Mouse (Mus musculus) layer of hippocampus, postnatal 14 days (tissue): Measurements from ENCODE around the gene Ccnt1. TPM values are rescaled to one million over a fixed set of nuclear protein-coding genes. Genes with fewer than 3 reads are reported as not detected.
"Not testable (repeated sequence)": the region's sequence is repeated elsewhere in the genome, so short reads cannot be mapped to it uniquely, and the experiment has no call there.

Experiments
- DNase-seq, 2 experiments: peaks; one replicate each; pipeline ENCODE4 v3.0.0; 2021 to 2022; ENCODE audit warnings: low spot score in 2 of 2, mixed read lengths in 1 of 2
- total RNA-seq, 2 experiments: library from RNA; stranded (reverse); gene quantifications; 2 replicates each; pipeline ENCODE4 v1.2.3; 2021

The Ccnt1 gene
- total RNA-seq, 2 experiments from 2014 or later, result 43.9 to 44.7 TPM

DNA sequence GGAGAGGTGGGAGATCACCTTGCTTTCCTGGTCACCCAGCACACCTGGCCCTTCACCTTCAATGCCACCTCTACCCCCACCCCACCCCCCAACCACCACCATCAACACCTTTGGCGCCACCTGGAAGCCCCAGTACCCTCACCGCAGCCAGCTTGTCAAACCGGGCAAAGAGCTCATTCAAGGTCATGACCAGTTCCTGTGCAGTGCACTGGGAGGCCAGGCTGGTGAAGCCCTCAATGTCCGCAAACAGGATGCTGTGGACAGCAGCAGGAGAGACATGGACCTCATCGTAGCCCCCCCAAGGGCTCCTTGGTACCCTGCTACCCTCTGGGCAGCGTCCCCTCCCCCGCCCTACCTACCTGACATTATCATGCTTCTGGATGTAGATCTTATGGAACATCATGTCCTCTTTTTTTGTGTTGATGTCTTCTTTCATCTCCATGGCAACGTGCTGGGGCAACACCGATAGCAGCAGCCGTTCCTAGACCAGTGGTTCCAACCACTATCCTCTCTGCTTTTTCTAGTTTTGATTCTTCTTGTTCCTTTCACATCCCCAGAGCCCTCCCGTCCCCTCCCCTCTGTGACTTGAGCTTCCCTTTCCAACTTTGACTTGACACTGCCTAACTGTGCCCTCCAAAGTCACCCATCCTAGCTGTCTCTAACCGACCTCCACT lies 29.4 kb upstream of the Ccnt1 start:
- DNase-seq, result no peak

DNA sequence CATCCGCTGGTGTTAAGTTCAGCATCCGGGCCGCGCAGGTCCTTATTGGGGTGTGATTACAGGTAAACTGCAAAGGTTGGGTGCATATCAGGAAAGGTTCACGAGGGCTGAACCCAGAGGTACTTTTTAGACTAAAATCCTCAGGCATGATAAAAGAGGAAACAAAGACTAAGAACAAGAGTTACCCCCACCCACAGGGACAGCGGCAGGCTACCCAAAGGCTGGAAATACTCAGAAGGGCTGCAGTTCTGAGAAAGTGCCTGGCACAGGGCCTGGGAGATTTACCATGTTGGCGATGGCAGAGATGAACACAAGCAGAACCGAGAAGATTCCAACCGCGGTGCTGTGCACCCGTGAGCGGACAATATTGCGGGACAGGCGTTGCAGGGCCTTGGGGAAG lies 25.9 kb upstream of the Ccnt1 start:
- no peak for DNase-seq

DNA sequence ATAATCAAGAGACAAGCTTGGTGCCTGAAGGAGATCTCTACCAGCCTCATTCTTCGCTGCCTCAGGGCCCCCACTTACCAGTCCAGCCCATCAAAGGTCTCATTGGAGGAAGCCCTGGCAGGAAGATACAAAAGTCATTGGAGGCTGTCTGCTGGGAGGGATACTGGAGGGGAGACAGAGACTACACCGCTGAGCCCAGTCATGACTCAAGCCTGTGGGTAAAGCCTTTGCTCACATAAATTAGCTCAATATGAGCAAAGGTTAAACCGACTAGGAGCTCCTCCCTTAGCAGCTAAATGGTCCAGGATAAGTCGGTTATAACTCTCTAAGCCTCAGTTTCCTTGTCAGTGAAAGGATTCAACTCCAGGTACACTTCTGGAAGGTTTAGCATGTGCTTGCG lies 24.3 kb upstream of the Ccnt1 start:
- DNase-seq, result no peak

DNA sequence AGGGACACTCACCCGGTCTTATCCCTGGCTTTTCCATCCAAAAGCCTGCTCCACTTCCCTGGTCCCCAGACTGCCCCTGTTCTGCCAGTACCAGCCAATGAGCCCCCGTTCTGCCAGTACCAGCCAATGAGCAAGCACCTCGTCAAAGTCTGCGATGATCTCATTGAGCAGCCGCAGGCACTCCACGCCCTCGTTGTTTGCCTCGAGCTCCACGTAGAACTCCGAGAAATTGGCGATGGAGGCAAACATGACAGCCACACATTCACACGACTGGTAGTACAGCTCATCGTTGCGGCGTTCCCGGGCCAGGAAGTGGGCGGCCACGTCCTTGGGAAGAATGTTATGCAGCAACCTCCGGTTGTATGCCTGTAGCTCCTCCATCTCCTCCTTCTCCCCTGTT lies 23.5 kb upstream of the Ccnt1 start:
- no peak for DNase-seq

DNA sequence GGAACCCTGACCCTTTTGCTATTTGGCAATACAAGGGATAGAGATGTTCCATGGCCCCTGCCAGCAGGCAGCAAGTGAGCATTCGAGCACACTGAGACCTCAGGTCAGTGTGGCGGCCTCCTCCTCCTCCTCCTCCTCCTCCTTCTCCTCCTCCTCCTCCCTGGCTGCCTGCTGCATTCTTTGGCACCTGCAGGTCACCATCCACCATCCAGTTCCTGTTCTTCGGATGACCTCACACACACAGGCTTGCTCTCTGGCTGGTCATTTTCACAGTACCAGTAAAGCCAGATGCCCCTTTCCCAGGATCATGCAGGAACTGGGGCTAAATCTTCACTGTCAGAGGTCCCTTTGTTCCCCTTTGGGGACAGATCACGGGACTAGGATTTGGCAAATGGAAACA lies 20.7 kb upstream of the Ccnt1 start:
- no peak for DNase-seq

DNA sequence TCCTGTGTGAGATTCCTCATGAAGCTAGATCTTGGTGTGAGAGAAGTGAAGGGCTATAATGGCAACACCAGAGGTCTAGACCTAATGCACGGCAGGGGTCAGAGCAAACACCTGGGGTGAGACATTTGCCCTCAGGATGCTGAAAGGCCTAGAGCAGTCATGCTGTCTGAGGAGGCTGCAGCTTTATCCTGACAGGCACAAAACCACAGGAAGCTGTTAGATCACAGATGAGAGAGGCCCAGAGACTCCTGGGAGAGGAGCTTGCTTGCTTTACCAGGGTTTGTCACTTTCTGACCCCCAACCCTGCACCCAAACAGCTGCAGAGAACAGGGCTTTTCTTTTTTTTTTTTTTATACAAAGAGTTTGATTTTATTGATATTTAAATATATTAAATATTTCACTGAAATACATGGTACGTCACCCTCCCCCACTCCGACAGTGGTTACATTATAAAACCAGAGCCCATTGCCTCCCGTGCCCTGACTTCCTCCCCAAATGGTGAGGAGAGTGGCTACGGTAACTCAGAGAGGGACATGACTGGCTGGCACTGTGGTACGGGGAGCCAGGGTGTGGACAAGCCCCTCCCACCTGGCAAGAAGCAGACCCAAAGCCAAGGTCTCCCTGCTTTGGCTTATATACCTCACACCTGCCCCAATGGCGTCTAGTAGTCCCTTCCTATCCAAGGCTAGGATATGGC lies 19.1 kb upstream of the Ccnt1 start:
- no peak for DNase-seq

DNA sequence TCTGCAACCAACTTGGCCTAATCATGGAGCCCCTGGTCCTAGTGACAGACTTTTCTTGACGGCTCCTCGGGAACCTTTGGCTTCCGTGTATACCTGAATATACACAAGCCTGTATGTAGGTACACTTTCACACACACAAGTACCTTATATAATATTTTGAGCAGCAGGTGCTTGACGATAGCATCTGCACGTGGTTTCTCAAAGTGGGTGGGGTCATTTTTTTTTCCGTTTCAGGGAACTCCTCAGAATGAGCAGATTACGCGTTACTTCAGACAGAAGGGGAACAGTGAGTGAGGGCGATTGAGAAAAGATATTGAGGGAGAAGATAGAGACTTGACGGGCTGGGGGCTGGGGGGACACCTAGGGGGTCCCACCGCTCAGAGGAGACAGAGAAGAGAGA lies 17.0 kb upstream of the Ccnt1 start:
- DNase-seq, result no peak

DNA sequence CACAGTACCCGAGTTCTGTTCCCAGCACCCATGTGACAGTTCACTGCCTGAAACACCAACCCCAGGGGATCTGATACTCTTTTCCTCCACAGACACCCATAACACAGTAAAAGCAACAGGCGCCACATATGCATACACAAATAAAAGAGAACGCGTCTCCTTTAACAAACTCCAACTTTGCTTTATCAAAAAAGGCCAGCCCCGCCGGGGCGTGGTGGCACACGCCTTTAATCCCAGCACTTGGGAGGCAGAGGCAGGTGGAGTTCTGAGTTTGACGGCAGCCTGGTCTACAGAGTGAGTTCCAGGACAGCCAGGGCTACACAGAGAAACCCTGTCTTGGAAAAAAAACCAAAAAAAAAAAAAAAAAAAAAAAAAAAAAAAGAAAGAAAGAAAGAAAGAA lies 15.4 kb upstream of the Ccnt1 start:
- DNase-seq, result not testable (repeated sequence)

DNA sequence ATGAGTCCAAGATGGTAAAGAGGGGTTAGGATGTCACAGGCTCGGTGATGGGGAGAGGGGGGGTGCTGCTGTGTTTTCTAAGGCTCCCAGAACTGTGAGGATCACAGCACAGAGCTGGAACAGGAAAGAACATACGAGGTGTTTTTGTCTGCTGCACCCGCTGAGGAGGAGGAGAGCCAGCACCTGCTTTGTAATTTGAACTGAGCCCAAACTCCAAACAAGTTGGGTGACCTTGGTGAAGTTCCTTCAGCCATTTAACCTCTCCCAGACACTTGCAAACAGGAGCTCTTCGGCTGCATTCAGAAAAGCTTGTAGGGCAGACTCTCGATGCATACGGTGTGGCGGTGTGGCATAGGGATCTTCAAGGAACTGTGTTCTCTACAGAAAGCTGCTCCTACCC lies 14.7 kb upstream of the Ccnt1 start:
- DNase-seq, result no peak

DNA sequence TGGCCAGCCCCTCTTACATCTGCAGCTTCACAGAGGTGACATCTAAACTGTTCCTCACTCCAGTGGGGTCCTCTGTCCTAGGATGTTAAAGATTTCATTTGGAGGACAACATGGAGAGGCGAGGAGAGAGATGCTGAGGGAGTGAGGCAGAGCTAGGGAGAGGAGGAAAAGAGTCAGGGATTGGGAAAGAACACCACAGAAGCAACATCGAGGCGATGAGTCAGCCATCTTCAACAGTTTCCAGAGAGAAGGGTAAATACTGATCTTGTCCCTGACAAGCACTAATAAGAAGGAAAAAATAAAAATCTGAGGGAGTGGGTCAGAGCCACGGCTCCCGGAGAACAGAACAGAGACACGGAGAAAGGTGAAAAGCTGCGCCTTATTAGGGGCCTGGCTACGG lies 12.3 kb upstream of the Ccnt1 start:
- no peak for DNase-seq

DNA sequence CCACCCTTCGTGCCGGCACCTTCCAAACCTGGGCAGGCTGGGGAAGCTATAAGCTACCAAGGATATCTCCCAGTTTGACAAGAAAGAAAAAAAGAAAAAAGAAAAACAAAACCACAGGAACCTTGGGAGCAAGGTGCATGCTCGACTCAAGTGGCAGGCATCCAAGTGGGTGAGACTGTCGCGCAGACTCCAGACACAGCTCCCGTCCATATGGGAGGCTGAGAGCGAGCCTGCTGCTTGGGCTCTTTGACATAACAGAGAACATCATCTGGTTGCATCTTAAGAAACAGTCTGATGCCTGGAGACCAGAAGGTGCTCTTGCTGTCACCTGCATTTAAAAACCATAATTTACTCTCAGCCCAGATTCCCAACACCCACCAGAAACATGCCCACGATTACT lies 11.7 kb upstream of the Ccnt1 start:
- peak; percentile 27 to 37 for DNase-seq

DNA sequence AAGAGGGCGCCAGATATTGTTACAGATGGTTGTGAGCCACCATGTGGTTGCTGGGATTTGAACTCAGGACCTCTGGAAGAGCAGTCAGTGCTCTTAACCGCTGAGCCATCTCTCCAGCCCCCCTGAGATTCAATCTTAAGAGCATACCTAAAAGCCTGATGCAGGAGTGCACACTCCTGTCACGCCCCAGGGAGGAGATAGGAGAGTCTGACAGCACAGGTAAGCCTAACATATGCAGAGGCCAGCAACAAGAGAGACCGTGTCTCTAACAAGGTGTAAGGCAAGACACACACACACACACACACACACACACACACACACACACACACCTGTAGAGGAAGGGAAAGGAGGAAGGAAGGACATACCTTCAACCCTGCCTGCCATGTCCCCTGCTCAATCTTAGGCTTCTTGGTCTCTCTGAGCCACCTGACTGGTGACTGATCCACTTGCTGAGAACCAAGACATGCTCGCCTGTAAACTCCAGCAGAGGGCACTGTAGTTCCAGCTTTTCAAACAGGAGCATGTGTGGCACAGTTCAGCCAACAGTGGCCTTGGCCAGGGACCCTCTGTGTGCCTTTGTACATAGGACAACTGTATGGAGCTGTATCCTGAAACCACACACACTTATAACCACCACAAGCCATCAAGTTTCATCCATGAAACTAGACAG lies 9.2 kb upstream of the Ccnt1 start:
- DNase-seq, result peak; percentile 81 to 87

DNA sequence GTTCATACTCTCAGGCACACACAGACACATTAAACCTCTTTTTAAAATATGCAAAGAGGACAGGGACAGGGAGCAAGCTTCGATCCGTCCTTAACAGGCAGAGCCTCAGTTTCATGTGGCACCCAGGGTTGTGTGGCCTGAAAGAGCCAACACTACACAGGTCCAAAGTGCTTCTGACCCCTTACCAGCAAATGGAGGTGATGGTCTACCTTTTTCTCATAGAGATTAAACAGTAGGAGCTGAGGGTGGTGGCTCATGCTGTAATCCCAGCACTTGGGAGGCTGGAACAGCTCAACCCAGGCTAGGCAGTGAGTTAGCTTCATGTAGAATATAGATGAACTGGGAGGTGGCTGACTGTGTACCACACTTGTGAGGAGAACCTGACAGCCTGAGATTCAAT lies 8.6 kb upstream of the Ccnt1 start:
- no peak for DNase-seq

DNA sequence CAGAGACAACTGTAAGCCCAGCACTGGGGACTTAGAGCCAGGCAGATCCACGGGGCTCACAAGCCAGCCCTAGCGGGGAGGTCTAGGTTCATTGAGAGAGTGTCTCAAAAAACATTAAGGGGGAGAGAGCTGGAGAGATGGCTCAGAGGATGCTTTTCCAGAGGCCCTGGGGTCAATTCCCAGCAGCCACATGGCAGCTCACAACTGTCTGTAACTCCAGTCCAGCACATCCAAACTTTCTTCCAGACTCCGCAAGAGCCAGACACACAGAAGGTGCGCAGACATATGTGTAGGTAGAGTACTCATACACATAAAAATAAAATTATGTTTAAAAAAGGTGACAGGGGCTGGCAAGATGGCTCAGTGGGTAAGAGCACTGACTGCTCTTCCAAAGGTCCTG lies 2.6 kb upstream of the Ccnt1 start:
- DNase-seq, result no peak

DNA sequence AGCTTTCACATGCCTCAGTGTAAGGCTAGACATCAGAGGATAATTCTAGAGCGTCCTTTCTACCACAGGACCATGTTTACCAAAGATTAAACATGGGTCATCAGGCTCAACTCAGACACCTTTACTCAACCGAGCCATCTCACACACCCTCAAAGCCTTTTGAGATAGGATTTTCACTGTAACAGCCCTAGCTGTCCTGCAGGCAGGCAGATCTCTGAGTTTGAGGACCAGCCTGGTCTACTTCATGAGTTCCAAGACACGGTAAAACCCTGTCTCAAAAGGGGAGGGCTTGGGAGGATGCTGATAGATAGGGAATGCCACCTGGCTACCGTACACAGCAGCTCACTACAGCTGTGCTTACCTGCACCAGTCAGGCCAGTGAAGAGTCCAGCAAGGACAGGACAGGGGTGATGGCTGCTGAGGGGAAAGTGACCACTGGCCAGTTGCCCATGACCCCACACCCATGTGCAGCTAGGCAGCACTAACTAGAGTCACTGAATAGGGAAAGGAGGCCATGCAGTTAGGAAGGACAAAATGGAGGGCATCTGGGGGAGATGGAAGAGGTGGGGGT lies 843 bp downstream of the Ccnt1 start:
- DNase-seq, result no peak

DNA sequence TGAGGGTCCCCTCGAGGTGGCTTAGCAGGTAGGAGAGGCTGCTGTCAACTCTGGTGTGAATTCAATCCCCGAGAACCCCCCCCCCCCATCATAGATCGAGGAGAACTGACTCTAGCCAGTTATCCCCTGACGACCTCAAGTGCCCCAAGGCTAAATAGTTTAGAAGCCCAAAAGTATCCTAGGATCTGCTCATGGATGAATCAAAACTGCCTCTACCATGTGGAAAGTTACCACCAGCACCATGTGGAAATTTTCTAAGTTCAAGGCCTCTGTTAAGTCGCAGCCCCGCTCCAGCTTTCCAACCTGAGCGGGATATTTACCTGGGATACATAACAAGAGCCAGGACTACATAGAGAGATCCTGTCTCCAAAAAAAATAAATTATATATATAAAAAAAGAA lies 1.5 kb downstream of the Ccnt1 start:
- no peak for DNase-seq

DNA sequence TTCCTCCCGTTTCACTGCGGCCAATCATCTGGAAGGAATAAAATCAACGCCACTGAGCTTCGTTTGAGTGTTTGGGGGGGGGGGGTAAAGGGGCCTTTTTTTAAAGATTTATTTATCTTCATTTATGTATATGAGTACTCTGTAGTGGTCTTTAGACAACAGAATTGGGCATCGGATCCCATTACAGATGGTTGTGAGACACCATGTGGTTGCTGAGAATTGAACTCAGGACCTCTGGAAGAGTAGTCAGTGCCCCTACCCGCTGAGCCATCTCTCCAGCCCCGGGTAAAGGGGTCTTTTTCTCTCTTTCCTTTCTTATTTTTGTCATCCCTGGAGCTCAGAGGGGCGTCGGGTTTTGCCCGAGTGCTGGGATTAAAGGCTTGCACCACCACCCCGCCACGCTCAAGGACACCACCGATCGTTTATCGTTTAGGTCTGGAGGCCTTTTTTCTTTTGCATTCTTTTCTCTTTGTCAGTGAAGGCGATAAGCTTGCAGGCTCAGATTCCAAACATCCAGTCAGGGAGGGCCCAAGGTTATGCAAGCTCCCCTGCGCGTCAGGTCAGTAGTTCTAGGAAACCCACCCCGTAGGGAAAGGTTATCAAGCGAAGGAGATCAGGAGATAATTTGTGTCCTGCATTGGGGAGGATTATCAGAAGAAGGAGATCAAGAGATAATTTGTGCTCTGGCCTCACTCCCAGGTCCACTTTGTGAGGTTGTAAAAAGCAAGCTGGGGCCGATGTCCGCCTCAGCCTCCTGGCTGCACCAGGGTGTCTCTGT lies 2.3 kb downstream of the Ccnt1 start:
- no peak for DNase-seq

DNA sequence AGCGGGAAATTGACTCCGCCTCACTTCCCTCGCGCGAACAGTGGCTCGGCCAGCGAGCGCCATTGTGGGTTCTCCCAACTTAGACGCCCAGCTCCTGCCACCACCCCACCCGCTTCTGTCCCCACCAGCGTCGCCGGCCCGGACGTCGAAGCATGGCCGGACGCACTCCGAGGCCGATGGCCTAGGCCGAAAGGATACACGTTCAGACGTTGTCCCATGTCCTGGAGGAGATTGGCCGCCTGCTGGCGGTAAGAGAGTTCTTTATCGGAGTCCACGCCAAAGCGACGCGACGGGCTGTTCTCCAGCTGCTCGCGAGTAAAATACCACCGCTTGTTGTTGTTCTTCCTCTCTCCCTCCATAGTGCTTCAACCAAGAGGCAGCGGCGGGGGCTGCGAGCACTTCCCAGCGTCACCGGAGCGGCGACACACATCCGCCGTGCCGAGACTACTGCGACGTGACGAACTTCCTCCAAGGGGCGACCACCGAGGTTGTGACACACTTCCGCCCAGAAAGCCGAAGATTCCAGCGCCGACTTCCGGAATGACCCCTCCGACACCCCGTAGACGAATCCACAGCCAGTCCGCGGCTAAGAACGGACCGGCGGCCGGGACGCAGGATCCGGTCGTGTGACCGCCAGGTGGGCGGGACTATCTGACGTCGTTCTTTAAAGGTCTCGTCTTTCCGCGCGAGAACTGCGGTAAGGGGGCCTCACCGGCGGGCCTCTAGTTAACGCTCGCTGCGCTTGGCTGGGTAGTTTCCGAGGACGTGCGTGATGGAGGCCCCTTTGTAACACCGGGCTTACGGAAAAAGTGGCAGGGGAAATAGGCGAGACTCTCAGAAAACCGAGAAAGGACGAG lies 3.2 kb downstream of the Ccnt1 start:
- DNase-seq, result peak; percentile 99 to 100

DNA sequence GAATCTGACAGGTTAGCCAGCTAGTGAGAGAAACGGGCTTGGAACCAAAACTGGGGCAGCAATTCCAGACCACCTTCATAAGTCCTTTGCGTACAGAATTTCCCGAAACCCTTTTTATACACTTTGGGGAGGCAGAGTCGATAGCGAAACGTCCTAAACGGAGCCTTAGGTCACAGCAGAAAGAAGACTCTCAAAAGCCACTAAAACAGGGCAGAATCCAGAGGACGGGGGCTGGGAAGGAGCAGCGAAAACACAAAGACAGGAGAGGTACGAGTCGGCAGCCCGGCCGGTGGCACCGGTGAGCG lies 3.8 kb downstream of the Ccnt1 start:
- DNase-seq, result no peak

DNA sequence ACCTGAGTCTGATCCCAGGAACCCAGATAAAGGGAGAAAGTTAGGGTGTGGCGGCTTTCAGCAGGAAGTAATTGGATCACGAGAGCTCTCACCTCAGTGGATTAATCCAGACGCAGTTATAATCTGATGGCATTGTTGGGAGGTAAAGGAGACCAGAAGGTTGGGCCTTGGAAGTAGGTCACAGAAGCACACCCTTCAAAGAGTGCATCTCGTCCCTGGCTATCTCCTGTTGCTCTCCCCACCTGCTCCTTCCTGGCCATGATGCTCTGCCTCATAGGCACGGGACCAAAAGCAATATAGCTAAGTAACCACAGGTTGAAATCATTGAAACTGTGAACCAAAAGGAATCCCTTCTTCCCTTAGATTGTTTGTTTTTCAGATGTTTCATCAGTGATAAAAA lies 13.5 kb downstream of the Ccnt1 start:
- DNase-seq, result no peak

DNA sequence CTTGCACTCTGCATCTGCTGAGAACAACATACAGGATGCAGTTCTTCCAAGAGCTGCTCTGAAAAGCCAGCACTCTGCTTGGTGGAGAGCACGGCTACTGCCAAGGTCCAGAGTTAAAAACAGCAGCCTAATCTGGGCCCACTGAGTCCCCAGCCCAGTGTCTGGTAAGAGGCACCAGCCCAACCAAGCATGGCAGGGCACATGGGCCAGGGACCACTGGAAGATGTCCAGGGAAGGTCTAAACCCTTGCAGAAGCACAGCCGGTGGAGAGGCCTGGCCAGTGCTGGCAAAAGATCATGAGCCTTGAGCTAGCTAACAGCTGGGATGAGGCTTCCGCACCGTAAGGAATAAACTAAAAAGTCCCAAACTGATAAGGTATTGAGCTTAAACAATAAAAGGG lies 14.8 kb downstream of the Ccnt1 start:
- DNase-seq, result no peak
